Mouse (Mus musculus): ENCODE results near the gene Zbtb12.
A peak's percentile ranks its signal among the peaks of the same experiment; 100 is the strongest.
"Not testable (repeated sequence)": the region's sequence is repeated elsewhere in the genome, so short reads cannot be mapped to it uniquely, and the experiment has no call there.

Zbtb12 gene

GRCm38 (mm10) chr17:34874321-34874720 lies 5.0 kb upstream of the Zbtb12 start:
- DNase-seq (ENCODE audit: low spot score in 2 of 2) = no peak

- DNase-seq (ENCODE audit: low spot score in 2 of 2) = no peak
Measured at GRCm38 (mm10) chr17:34881166-34881565, 1.9 kb downstream of the Zbtb12 start.

GRCm38 (mm10) chr17:34881683-34882310 lies 2.5 kb downstream of the Zbtb12 start, which contains the start of gene Gm20547:
Gene Gm20547, minus strand, starts transcription at chr17:34882042.
- DNase-seq (ENCODE audit: low spot score in 2 of 2) = no peak

- no peak for DNase-seq (ENCODE audit: low spot score in 2 of 2)
Measured at GRCm38 (mm10) chr17:34883332-34883731, 4.0 kb downstream of the Zbtb12 start.

- DNase-seq (ENCODE audit: low spot score in 2 of 2) = no peak
Measured at GRCm38 (mm10) chr17:34884704-34885103, 5.4 kb downstream of the Zbtb12 start.

GRCm38 (mm10) chr17:34885615-34886014 lies 6.3 kb downstream of the Zbtb12 start:
- no peak for DNase-seq (ENCODE audit: low spot score in 2 of 2)

GRCm38 (mm10) chr17:34887942-34888341 lies 8.7 kb downstream of the Zbtb12 start:
- no peak for DNase-seq (ENCODE audit: low spot score in 2 of 2)

GRCm38 (mm10) chr17:34890074-34890743 lies 10.9 kb downstream of the Zbtb12 start:
- no peak for DNase-seq (ENCODE audit: low spot score in 2 of 2)

GRCm38 (mm10) chr17:34891377-34891776 lies 12.1 kb downstream of the Zbtb12 start:
- no peak for DNase-seq (ENCODE audit: low spot score in 2 of 2)

- no peak for DNase-seq (ENCODE audit: low spot score in 2 of 2)
Measured at GRCm38 (mm10) chr17:34893072-34893824, 14.0 kb downstream of the Zbtb12 start.

GRCm38 (mm10) chr17:34894074-34894597 lies 14.9 kb downstream of the Zbtb12 start:
- peak; percentile 89 to 92 for DNase-seq (ENCODE audit: low spot score in 2 of 2)

GRCm38 (mm10) chr17:34894801-34895530 lies 15.7 kb downstream of the Zbtb12 start:
- peak; percentile 34 to 38 for DNase-seq (ENCODE audit: low spot score in 2 of 2)

- DNase-seq (ENCODE audit: low spot score in 2 of 2) = no peak
Measured at GRCm38 (mm10) chr17:34895724-34896123, 16.4 kb downstream of the Zbtb12 start.

GRCm38 (mm10) chr17:34896366-34896765 lies 17.1 kb downstream of the Zbtb12 start:
- no peak for DNase-seq (ENCODE audit: low spot score in 2 of 2)

- peak; percentile 24 to 71 for DNase-seq (ENCODE audit: low spot score in 2 of 2)
Measured at GRCm38 (mm10) chr17:34897373-34898159, 18.3 kb downstream of the Zbtb12 start.

GRCm38 (mm10) chr17:34898160-34898586 lies 18.9 kb downstream of the Zbtb12 start, which contains the start of the genes C2 and Ehmt2:
Gene C2, minus strand, starts transcription at chr17:34898265.
Gene Ehmt2, plus strand, starts transcription at chr17:34898469.
- peak; percentile 81 for DNase-seq (ENCODE audit: low spot score in 2 of 2)

- DNase-seq (ENCODE audit: low spot score in 2 of 2) = no peak
Measured at GRCm38 (mm10) chr17:34898706-34899052, 19.4 kb downstream of the Zbtb12 start.

GRCm38 (mm10) chr17:34899053-34899889 lies 20.0 kb downstream of the Zbtb12 start:
- DNase-seq (ENCODE audit: low spot score in 2 of 2) = peak in 1 of 2 experiments; percentile 33

GRCm38 (mm10) chr17:34899890-34900243 lies 20.6 kb downstream of the Zbtb12 start:
- DNase-seq (ENCODE audit: low spot score in 2 of 2) = no peak

- not testable (repeated sequence) for DNase-seq (ENCODE audit: low spot score in 2 of 2)
Measured at GRCm38 (mm10) chr17:34900826-34901225, 21.5 kb downstream of the Zbtb12 start.
